Mouse (Mus musculus) macrophage (primary cell): ENCODE results near the gene Tectb. TPM values are rescaled to one million over a fixed set of nuclear protein-coding genes. Genes with fewer than 3 reads are reported as not detected.
"Not testable (repeated sequence)": the region's sequence is repeated elsewhere in the genome, so short reads cannot be mapped to it uniquely, and the experiment has no call there.

Source experiments
- H3K27ac ChIP-seq: fragments of 350-480 bp; formaldehyde crosslinking; 2 replicates; pipeline ENCODE4 v1.9.0; 2021
- H3K36me3 ChIP-seq: fragments of 350-480 bp; formaldehyde crosslinking; 2 replicates; pipeline ENCODE4 v1.9.0; 2021; ENCODE audit errors: inconsistent target
- H3K4me3 ChIP-seq: fragments of 350-480 bp; formaldehyde crosslinking; 2 replicates; pipeline ENCODE4 v1.9.0; 2021; ENCODE audit errors: inconsistent target
- H3K79me2 ChIP-seq: fragments of 350-480 bp; formaldehyde crosslinking; 2 replicates; pipeline ENCODE4 v1.9.0; 2021; ENCODE audit errors: inconsistent target
- WGBS: methylation state at CpG from one replicate; pipeline ENCODE4 v1.1.7; 2026; ENCODE audit warnings: inconsistent platforms; ENCODE audit not compliant: missing documents; 5-methylcytosine and 5-hydroxymethylcytosine counted together
- polyA plus RNA-seq: library from polyadenylated mRNA; stranded (reverse); fragments of 250-400 nt; gene quantifications from 3 replicates; pipeline ENCODE4 v1.2.4, GENCODE M21; 2018; ENCODE audit warnings: inconsistent platforms

Tectb gene
- polyA plus RNA-seq, 1 experiment from 2014 or later = not detected

- not testable (repeated sequence) for H3K36me3 ChIP-seq, H3K79me2 ChIP-seq, H3K27ac ChIP-seq, H3K4me3 ChIP-seq
- WGBS = 71% methylated on average over 4 of the region's 6 CpGs
Measured at GRCm38 (mm10) chr19:55152274-55152673, 28.3 kb upstream of the Tectb start.

- Histone ChIP-seq H3K27ac (no peak overlapping the region), H3K4me3 (no peak overlapping the region), H3K79me2 (no peaks in the 10 kb centered on the region), H3K36me3 (no peaks in the 10 kb centered on the region)
- 91% methylated on average over 6 of the region's 6 CpGs for WGBS
Measured at GRCm38 (mm10) chr19:55152983-55153382, 27.6 kb upstream of the Tectb start.

- Histone ChIP-seq H3K4me3 (no peak overlapping the region), H3K27ac (no peak overlapping the region), H3K36me3 (no peaks in the 10 kb centered on the region), H3K79me2 (no peaks in the 10 kb centered on the region)
- WGBS = 92% methylated on average over 7 of the region's 7 CpGs
Measured at GRCm38 (mm10) chr19:55157029-55157428, 23.5 kb upstream of the Tectb start.

- Histone ChIP-seq H3K79me2 (no peaks in the 10 kb centered on the region), H3K4me3 (no peak overlapping the region), H3K36me3 (no peaks in the 10 kb centered on the region), H3K27ac (no peak overlapping the region)
- WGBS = 85% methylated on average over 8 of the region's 8 CpGs
Measured at GRCm38 (mm10) chr19:55158606-55159005, 21.9 kb upstream of the Tectb start.

- H3K79me2 ChIP-seq = no peaks in the 10 kb centered on the region
- no peak overlapping the region for H3K27ac ChIP-seq
- H3K36me3 ChIP-seq = no peaks in the 10 kb centered on the region
- H3K4me3 ChIP-seq = no peak overlapping the region
- WGBS = 68% methylated on average over 6 of the region's 6 CpGs
Measured at GRCm38 (mm10) chr19:55159826-55160225, 20.7 kb upstream of the Tectb start.

GRCm38 (mm10) chr19:55162271-55162670 is 18.3 kb upstream of the Tectb start:
- 91% methylated on average over 4 of the region's 4 CpGs for WGBS
- no peaks in the 10 kb centered on the region for H3K79me2 ChIP-seq
- no peak overlapping the region for H3K27ac ChIP-seq
- no peak overlapping the region for H3K4me3 ChIP-seq
- no peaks in the 10 kb centered on the region for H3K36me3 ChIP-seq

- H3K4me3 ChIP-seq = no peak overlapping the region
- no peaks in the 10 kb centered on the region for H3K36me3 ChIP-seq
- no peak overlapping the region for H3K27ac ChIP-seq
- H3K79me2 ChIP-seq = no peaks in the 10 kb centered on the region
- WGBS = 73% methylated on average over 1 of the region's 1 CpGs
Measured at GRCm38 (mm10) chr19:55164162-55164561, 16.4 kb upstream of the Tectb start.

GRCm38 (mm10) chr19:55165183-55165865 is 15.2 kb upstream of the Tectb start:
- no peaks in the 10 kb centered on the region for H3K36me3 ChIP-seq
- 75% methylated on average over 1 of the region's 1 CpGs for WGBS

GRCm38 (mm10) chr19:55165954-55166353 is 14.6 kb upstream of the Tectb start:
- H3K79me2 ChIP-seq = no peaks in the 10 kb centered on the region
- H3K4me3 ChIP-seq = no peak overlapping the region
- H3K27ac ChIP-seq = no peak overlapping the region
- 75% methylated on average over 4 of the region's 4 CpGs for WGBS
- no peaks in the 10 kb centered on the region for H3K36me3 ChIP-seq

More at GRCm38 (mm10) chr19:55165183-55165865, 15.2 kb upstream of the Tectb start:
- H3K4me3 ChIP-seq = no peak overlapping the region
- no peaks in the 10 kb centered on the region for H3K79me2 ChIP-seq
- H3K27ac ChIP-seq = no peak overlapping the region

- Histone ChIP-seq H3K27ac (no peak overlapping the region), H3K79me2 (no peaks in the 10 kb centered on the region), H3K36me3 (no peaks in the 10 kb centered on the region), H3K4me3 (no peak overlapping the region)
- WGBS = 90% methylated on average over 2 of the region's 2 CpGs
Measured at GRCm38 (mm10) chr19:55166741-55167140, 13.8 kb upstream of the Tectb start.

GRCm38 (mm10) chr19:55167741-55168140 is 12.8 kb upstream of the Tectb start:
- Histone ChIP-seq H3K27ac (no peak overlapping the region), H3K4me3 (no peak overlapping the region), H3K79me2 (no peaks in the 10 kb centered on the region), H3K36me3 (no peaks in the 10 kb centered on the region)
- WGBS = 66% methylated on average over 2 of the region's 2 CpGs

- Histone ChIP-seq H3K36me3 (no peaks in the 10 kb centered on the region), H3K27ac (no peak overlapping the region), H3K79me2 (no peaks in the 10 kb centered on the region), H3K4me3 (no peak overlapping the region)
- WGBS = 87% methylated on average over 6 of the region's 6 CpGs
Measured at GRCm38 (mm10) chr19:55168360-55168759, 12.2 kb upstream of the Tectb start.

GRCm38 (mm10) chr19:55169236-55169729 is 11.2 kb upstream of the Tectb start:
- H3K27ac ChIP-seq, H3K4me3 ChIP-seq, H3K79me2 ChIP-seq, H3K36me3 ChIP-seq: not testable (repeated sequence)
- 92% methylated on average over 8 of the region's 8 CpGs for WGBS

- no peaks in the 10 kb centered on the region for H3K36me3 ChIP-seq
- H3K4me3 ChIP-seq = no peak overlapping the region
- H3K79me2 ChIP-seq = no peaks in the 10 kb centered on the region
- H3K27ac ChIP-seq = no peak overlapping the region
Measured at GRCm38 (mm10) chr19:55170399-55170798, 10.1 kb upstream of the Tectb start.

- Histone ChIP-seq H3K27ac (no peak overlapping the region), H3K36me3 (no peaks in the 10 kb centered on the region), H3K4me3 (no peak overlapping the region), H3K79me2 (no peaks in the 10 kb centered on the region)
- 63% methylated on average over 1 of the region's 1 CpGs for WGBS
Measured at GRCm38 (mm10) chr19:55171585-55171984, 8.9 kb upstream of the Tectb start.

- no peaks in the 10 kb centered on the region for H3K79me2 ChIP-seq
- no peaks in the 10 kb centered on the region for H3K36me3 ChIP-seq
- no peak overlapping the region for H3K27ac ChIP-seq
- no peak overlapping the region for H3K4me3 ChIP-seq
- 95% methylated on average over 3 of the region's 3 CpGs for WGBS
Measured at GRCm38 (mm10) chr19:55177143-55177542, 3.4 kb upstream of the Tectb start.
